Mouse (Mus musculus): Measurements from ENCODE around the gene Slc23a2. TPM values are rescaled to one million over a fixed set of nuclear protein-coding genes. Genes with fewer than 3 reads are reported as not detected.

The Slc23a2 gene
- polyA plus RNA-seq, 1 experiment: 3.6 TPM

GRCm38 (mm10) chr2:132118646-132119045 lies 26.3 kb downstream of the Slc23a2 start:
- TF ChIP-seq CTCF (IDR thresholded peaks at IDR 0.05; ENCODE audit: control insufficient read depth, insufficient read depth, insufficient replicate concordance, low read depth, low read length) (no peak), POLR2A (IDR thresholded peaks at IDR 0.05; ENCODE audit: control insufficient read depth, low read depth, low read length) (no peak)
- Histone ChIP-seq H3K27ac (ENCODE audit: control insufficient read depth, insufficient read depth, low read depth, low read length) (no peak overlapping the region), H3K27me3 (ENCODE audit: control insufficient read depth, insufficient read depth, low read length) (no peaks in the 10 kb centered on the region), H3K4me3 (ENCODE audit: control insufficient read depth, low read depth, low read length) (no peak overlapping the region), H3K4me1 (ENCODE audit: control insufficient read depth, insufficient read depth, low read length) (no peaks in the 10 kb centered on the region), H3K36me3 (ENCODE audit: control insufficient read depth, insufficient read depth, low read length) (no peaks in the 10 kb centered on the region)

GRCm38 (mm10) chr2:132115936-132116335 lies 29.0 kb downstream of the Slc23a2 start:
- Histone ChIP-seq H3K4me3 (ENCODE audit: control insufficient read depth, low read depth, low read length) (no peak overlapping the region), H3K27ac (ENCODE audit: control insufficient read depth, insufficient read depth, low read depth, low read length) (no peak overlapping the region), H3K27me3 (ENCODE audit: control insufficient read depth, insufficient read depth, low read length) (no peaks in the 10 kb centered on the region), H3K36me3 (ENCODE audit: control insufficient read depth, insufficient read depth, low read length) (no peaks in the 10 kb centered on the region), H3K4me1 (ENCODE audit: control insufficient read depth, insufficient read depth, low read length) (no peaks in the 10 kb centered on the region)
- TF ChIP-seq POLR2A (IDR thresholded peaks at IDR 0.05; ENCODE audit: control insufficient read depth, low read depth, low read length) (no peak), CTCF (IDR thresholded peaks at IDR 0.05; ENCODE audit: control insufficient read depth, insufficient read depth, insufficient replicate concordance, low read depth, low read length) (no peak)

- TF ChIP-seq CTCF (IDR thresholded peaks at IDR 0.05; ENCODE audit: control insufficient read depth, insufficient read depth, insufficient replicate concordance, low read depth, low read length) (no peak), POLR2A (IDR thresholded peaks at IDR 0.05; ENCODE audit: control insufficient read depth, low read depth, low read length) (no peak)
- H3K27ac ChIP-seq (ENCODE audit: control insufficient read depth, insufficient read depth, low read depth, low read length): no peak overlapping the region
- H3K4me3 ChIP-seq (ENCODE audit: control insufficient read depth, low read depth, low read length): no peak overlapping the region
- H3K4me1 ChIP-seq (ENCODE audit: control insufficient read depth, insufficient read depth, low read length): no peaks in the 10 kb centered on the region
- H3K36me3 ChIP-seq (ENCODE audit: control insufficient read depth, insufficient read depth, low read length): no peaks in the 10 kb centered on the region
- no peaks in the 10 kb centered on the region for H3K27me3 ChIP-seq (ENCODE audit: control insufficient read depth, insufficient read depth, low read length)
Measured at GRCm38 (mm10) chr2:132115344-132115743, 29.6 kb downstream of the Slc23a2 start.

- no peaks in the 10 kb centered on the region for H3K4me1 ChIP-seq (ENCODE audit: control insufficient read depth, insufficient read depth, low read length)
- H3K27me3 ChIP-seq (ENCODE audit: control insufficient read depth, insufficient read depth, low read length): no peaks in the 10 kb centered on the region
- H3K36me3 ChIP-seq (ENCODE audit: control insufficient read depth, insufficient read depth, low read length): no peaks in the 10 kb centered on the region
- H3K27ac ChIP-seq (ENCODE audit: control insufficient read depth, insufficient read depth, low read depth, low read length): no peak overlapping the region
- H3K4me3 ChIP-seq (ENCODE audit: control insufficient read depth, low read depth, low read length): no peak overlapping the region
- TF ChIP-seq CTCF (IDR thresholded peaks at IDR 0.05; ENCODE audit: control insufficient read depth, insufficient read depth, insufficient replicate concordance, low read depth, low read length): no peak
- no peak for TF ChIP-seq POLR2A (IDR thresholded peaks at IDR 0.05; ENCODE audit: control insufficient read depth, low read depth, low read length)
Measured at GRCm38 (mm10) chr2:132113962-132114759, 30.7 kb downstream of the Slc23a2 start.

- no peaks in the 10 kb centered on the region for H3K36me3 ChIP-seq (ENCODE audit: control insufficient read depth, insufficient read depth, low read length)
- no peaks in the 10 kb centered on the region for H3K4me1 ChIP-seq (ENCODE audit: control insufficient read depth, insufficient read depth, low read length)
- no peak overlapping the region for H3K4me3 ChIP-seq (ENCODE audit: control insufficient read depth, low read depth, low read length)
- H3K27ac ChIP-seq (ENCODE audit: control insufficient read depth, insufficient read depth, low read depth, low read length): no peak overlapping the region; the same call in 1 of the 2 replicates
- H3K27me3 ChIP-seq (ENCODE audit: control insufficient read depth, insufficient read depth, low read length): no peaks in the 10 kb centered on the region
- TF ChIP-seq POLR2A (IDR thresholded peaks at IDR 0.05; ENCODE audit: control insufficient read depth, low read depth, low read length) (no peak), CTCF (IDR thresholded peaks at IDR 0.05; ENCODE audit: control insufficient read depth, insufficient read depth, insufficient replicate concordance, low read depth, low read length) (no peak)
Measured at GRCm38 (mm10) chr2:132112319-132112718, 32.6 kb downstream of the Slc23a2 start.

GRCm38 (mm10) chr2:132111905-132112304 lies 33.0 kb downstream of the Slc23a2 start:
- Histone ChIP-seq H3K4me3 (ENCODE audit: control insufficient read depth, low read depth, low read length) (no peak overlapping the region), H3K27ac (ENCODE audit: control insufficient read depth, insufficient read depth, low read depth, low read length) (no peak overlapping the region; the same call in 1 of the 2 replicates), H3K27me3 (ENCODE audit: control insufficient read depth, insufficient read depth, low read length) (no peaks in the 10 kb centered on the region), H3K4me1 (ENCODE audit: control insufficient read depth, insufficient read depth, low read length) (no peaks in the 10 kb centered on the region), H3K36me3 (ENCODE audit: control insufficient read depth, insufficient read depth, low read length) (no peaks in the 10 kb centered on the region)
- TF ChIP-seq CTCF (IDR thresholded peaks at IDR 0.05; ENCODE audit: control insufficient read depth, insufficient read depth, insufficient replicate concordance, low read depth, low read length) (no peak), POLR2A (IDR thresholded peaks at IDR 0.05; ENCODE audit: control insufficient read depth, low read depth, low read length) (no peak)

GRCm38 (mm10) chr2:132111266-132111665 lies 33.6 kb downstream of the Slc23a2 start:
- TF ChIP-seq CTCF (IDR thresholded peaks at IDR 0.05; ENCODE audit: control insufficient read depth, insufficient read depth, insufficient replicate concordance, low read depth, low read length): peak; percentile 20; the same call in 1 of the 2 replicates
- no peak for TF ChIP-seq POLR2A (IDR thresholded peaks at IDR 0.05; ENCODE audit: control insufficient read depth, low read depth, low read length)
- H3K4me1 ChIP-seq (ENCODE audit: control insufficient read depth, insufficient read depth, low read length): no peaks in the 10 kb centered on the region
- H3K4me3 ChIP-seq (ENCODE audit: control insufficient read depth, low read depth, low read length): no peak overlapping the region
- no peaks in the 10 kb centered on the region for H3K36me3 ChIP-seq (ENCODE audit: control insufficient read depth, insufficient read depth, low read length)
- no peaks in the 10 kb centered on the region for H3K27me3 ChIP-seq (ENCODE audit: control insufficient read depth, insufficient read depth, low read length)
- no peak overlapping the region for H3K27ac ChIP-seq (ENCODE audit: control insufficient read depth, insufficient read depth, low read depth, low read length)
